Mouse (Mus musculus) kidney, embryonic 14.5 days (tissue): ENCODE measurements around the gene Vwf. TPM values are rescaled to one million over a fixed set of nuclear protein-coding genes. Genes with fewer than 3 reads are reported as not detected.

Experiments used
- ATAC-seq: fragments of 200-750 bp; cut with Nextera tagmentation; 2 replicates; pipeline ENCODE4 v1.8.0; 2017; ENCODE audit warnings: moderate number of reproducible peaks, mild to moderate bottlenecking, moderate TSS enrichment, moderate library complexity; ENCODE audit not compliant: low FRiP score, low TSS enrichment
- H3K27ac ChIP-seq: fragments of 300-500 bp; sonication (generic); 2 replicates; pipeline ENCODE4 v1.5.1; 2014; ENCODE audit warnings: low read depth, mild to moderate bottlenecking, low read length, moderate library complexity, mixed read lengths
- H3K27me3 ChIP-seq: fragments of 300-500 bp; sonication (generic); 2 replicates; pipeline ENCODE4 v1.6.1; 2014; ENCODE audit warnings: mild to moderate bottlenecking, low read length; ENCODE audit not compliant: control insufficient read depth, insufficient read depth
- H3K36me3 ChIP-seq: fragments of 300-500 bp; sonication (generic); 2 replicates; pipeline ENCODE4 v1.6.1; 2014; ENCODE audit warnings: low read length, mixed read lengths; ENCODE audit not compliant: control insufficient read depth, insufficient read depth
- H3K4me1 ChIP-seq: fragments of 300-500 bp; sonication (generic); 2 replicates; pipeline ENCODE4 v1.6.1; 2014; ENCODE audit warnings: low read length, mixed read lengths; ENCODE audit not compliant: control insufficient read depth, insufficient read depth
- H3K4me2 ChIP-seq: fragments of 300-500 bp; sonication (generic); replicated peaks from 2 replicates; pipeline ENCODE4 v1.6.1; 2014; ENCODE audit warnings: low read depth, mild to moderate bottlenecking, low read length
- H3K4me3 ChIP-seq: fragments of 300-500 bp; sonication (generic); 2 replicates; pipeline ENCODE4 v1.5.1; 2014; ENCODE audit warnings: mild to moderate bottlenecking, low read length
- H3K9ac ChIP-seq: fragments of 300-500 bp; sonication (generic); 2 replicates; pipeline ENCODE4 v1.6.1; 2014; ENCODE audit warnings: low read depth, mild to moderate bottlenecking, low read length, moderate library complexity
- H3K9me3 ChIP-seq: fragments of 300-500 bp; sonication (generic); 2 replicates; pipeline ENCODE4 v1.6.1; 2016; ENCODE audit warnings: low read length; ENCODE audit not compliant: control insufficient read depth
- WGBS: fragments of 180-500 bp; shearing (Covaris S2); extraction: QIAGEN DNeasy Blood & Tissue Kit; methylation state at CpG from one replicate; pipeline ENCODE4 v1.1.7; 2014; 5-methylcytosine and 5-hydroxymethylcytosine counted together
- polyA plus RNA-seq: library from polyadenylated mRNA; unstranded; fragments of >200 nt; fragmentation: Nextera tagmentation; extraction: Ambion mirVana; gene quantifications from 2 replicates; pipeline ENCODE4 v1.2.1, GENCODE M21; 2014

The Vwf gene
- polyA plus RNA-seq = 2.4 and 5.2 TPM in 2 replicates

DNA sequence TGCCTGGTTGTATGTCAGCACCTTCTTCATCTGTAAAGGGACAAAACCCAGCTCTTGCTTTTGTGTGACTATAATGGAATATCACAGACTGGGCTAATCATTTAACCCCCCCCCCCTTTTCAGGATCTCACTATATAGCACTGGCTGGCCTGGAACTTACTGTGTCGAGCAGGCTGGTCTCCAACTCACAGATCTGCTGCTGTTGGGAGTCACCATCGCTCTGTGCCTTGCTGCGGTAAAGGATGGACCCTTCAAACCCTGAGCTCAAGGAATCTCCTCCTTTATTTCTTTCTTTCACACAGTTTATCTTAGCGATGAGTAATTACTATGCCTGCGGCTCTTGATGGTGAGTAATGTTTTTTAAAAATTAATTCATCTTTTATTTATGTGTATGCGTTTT is at the start of gene Vwf:
Vwf (plus strand) TSS at position 301 of the 400 bp plus-strand sequence.
- Histone ChIP-seq H3K4me3 (no peak within 1 kb of the TSS), H3K36me3 (no peaks in the 10 kb centered on the region), H3K27me3 (no peaks in the 10 kb centered on the region), H3K9ac (no peak within 1 kb of the TSS), H3K4me2 (no peak within 1 kb of the TSS), H3K4me1 (no peaks in the 10 kb centered on the region), H3K9me3 (no peaks in the 10 kb centered on the region), H3K27ac (no peak within 1 kb of the TSS)
- 92% methylated on average over 6 of the region's 6 CpGs for WGBS
- no peak for ATAC-seq

GRCm38 (mm10) chr6:125498062-125498461 is 48.5 kb upstream of the Vwf start:
- no peak overlapping the region for H3K27ac ChIP-seq

DNA sequence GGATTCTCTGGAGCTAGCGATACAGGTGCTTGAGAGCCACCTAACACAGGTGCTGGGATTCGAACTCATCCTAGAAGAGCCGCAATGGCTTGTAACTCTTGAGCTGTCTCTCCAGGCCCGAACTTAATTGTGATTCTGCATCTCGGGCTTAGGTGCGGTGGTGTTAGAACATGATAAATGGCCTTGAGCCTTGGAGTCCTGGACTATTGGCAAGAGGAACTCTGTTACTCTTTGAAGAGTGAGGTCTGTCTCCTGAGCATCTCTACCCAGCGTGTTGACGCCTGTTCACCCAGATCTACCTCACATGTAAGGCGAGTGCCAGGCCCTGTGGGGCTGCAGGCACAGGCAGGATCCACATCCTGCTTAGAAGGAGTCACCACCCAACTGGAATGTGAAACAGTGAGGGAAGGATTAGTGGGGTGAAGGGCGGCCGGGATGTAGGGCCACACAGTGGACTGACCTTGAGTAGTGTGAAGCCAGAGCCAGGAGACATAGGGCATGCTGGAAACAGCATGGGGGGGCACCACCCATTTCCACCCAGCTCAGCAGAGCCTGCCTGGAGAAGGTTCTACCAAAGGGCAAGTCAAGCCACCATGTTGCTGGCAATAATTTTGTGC is 43.3 kb upstream of the Vwf start:
- Histone ChIP-seq H3K9ac (no peak overlapping the region), H3K4me3 (no peak overlapping the region), H3K27ac (no peak overlapping the region), H3K4me2 (no peak overlapping the region), H3K9me3 (no peaks in the 10 kb centered on the region), H3K27me3 (no peaks in the 10 kb centered on the region), H3K4me1 (no peaks in the 10 kb centered on the region), H3K36me3 (no peaks in the 10 kb centered on the region)
- no peak for ATAC-seq
- WGBS = 93% methylated on average over 11 of the region's 11 CpGs

More at GRCm38 (mm10) chr6:125498062-125498461, 48.5 kb upstream of the Vwf start:
- H3K9me3 ChIP-seq = no peaks in the 10 kb centered on the region
- no peaks in the 10 kb centered on the region for H3K36me3 ChIP-seq
- H3K27me3 ChIP-seq = peaks cover 6% of the 10 kb centered on the region; the same call in 1 of the 2 replicates
- H3K4me1 ChIP-seq = 0 out of 2 replicates have a peak, but pooled peaks cover 3% of the 10 kb centered on the region
- H3K9ac ChIP-seq = no peak overlapping the region
- 41% methylated on average over 5 of the region's 5 CpGs for WGBS
- ATAC-seq = no peak
- H3K4me3 ChIP-seq = no peak overlapping the region
- H3K4me2 ChIP-seq = no peak overlapping the region

DNA sequence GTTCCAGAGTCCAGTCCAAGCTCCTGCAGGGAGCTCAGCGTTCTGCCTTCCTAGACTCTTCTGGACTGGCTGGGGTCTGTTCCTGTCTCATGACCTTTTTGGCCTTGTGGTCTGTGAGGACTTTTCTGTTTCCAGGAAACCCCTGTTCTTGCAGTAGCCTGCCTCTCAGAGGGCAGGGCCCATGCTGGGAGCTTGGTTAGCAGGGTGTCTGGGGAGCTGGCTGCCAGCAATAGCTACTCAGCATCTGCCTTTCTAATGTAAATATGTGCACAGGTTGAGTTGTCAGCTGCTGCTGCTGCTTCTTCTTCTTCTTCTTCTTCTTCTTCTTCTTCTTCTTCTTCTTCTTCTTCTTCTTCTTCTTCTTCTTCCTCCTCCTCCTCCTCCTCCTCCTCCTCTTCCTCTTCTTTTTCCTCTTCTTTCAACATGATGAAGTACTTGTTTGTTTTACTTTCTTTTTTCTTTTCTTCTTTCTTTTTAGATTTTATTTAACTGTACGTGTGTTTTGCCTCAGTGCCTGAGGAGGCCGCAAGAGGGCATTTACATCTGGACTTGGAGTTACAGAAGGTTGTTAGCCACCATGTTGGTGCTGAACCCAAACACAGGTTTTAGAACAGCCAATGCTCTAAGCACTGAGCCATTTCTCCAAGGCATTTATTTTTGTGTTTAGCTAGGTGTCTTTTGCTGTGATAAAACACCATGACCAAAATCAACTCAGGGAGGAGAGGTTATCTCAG is 41.8 kb upstream of the Vwf start:
- H3K9ac ChIP-seq = no peak overlapping the region
- H3K9me3 ChIP-seq = no peaks in the 10 kb centered on the region
- no peaks in the 10 kb centered on the region for H3K4me1 ChIP-seq
- 36% methylated on average over 3 of the region's 3 CpGs for WGBS
- H3K27ac ChIP-seq = no peak overlapping the region
- ATAC-seq = no peak
- no peaks in the 10 kb centered on the region for H3K27me3 ChIP-seq
- H3K4me2 ChIP-seq = no peak overlapping the region
- H3K4me3 ChIP-seq = no peak overlapping the region
- no peaks in the 10 kb centered on the region for H3K36me3 ChIP-seq

GRCm38 (mm10) chr6:125506427-125506826 is 40.1 kb upstream of the Vwf start:
- H3K4me1 ChIP-seq = no peaks in the 10 kb centered on the region
- WGBS = 86% methylated on average over 4 of the region's 4 CpGs
- ATAC-seq = no peak

GRCm38 (mm10) chr6:125509783-125510182 is 36.8 kb upstream of the Vwf start:
- H3K4me1 ChIP-seq = peaks cover under 1% of the 10 kb centered on the region; the same call in 1 of the 2 replicates
- H3K27ac ChIP-seq = no peak overlapping the region
- no peaks in the 10 kb centered on the region for H3K27me3 ChIP-seq
- 90% methylated on average over 3 of the region's 3 CpGs for WGBS
- no peak overlapping the region for H3K4me3 ChIP-seq
- H3K9ac ChIP-seq = no peak overlapping the region
- no peak overlapping the region for H3K4me2 ChIP-seq
- no peaks in the 10 kb centered on the region for H3K36me3 ChIP-seq
- no peaks in the 10 kb centered on the region for H3K9me3 ChIP-seq
- no peak for ATAC-seq

More at GRCm38 (mm10) chr6:125506427-125506826, 40.1 kb upstream of the Vwf start:
- no peak overlapping the region for H3K4me2 ChIP-seq
- no peaks in the 10 kb centered on the region for H3K9me3 ChIP-seq
- H3K27me3 ChIP-seq = no peaks in the 10 kb centered on the region
- H3K27ac ChIP-seq = no peak overlapping the region
- H3K9ac ChIP-seq = no peak overlapping the region
- H3K4me3 ChIP-seq = no peak overlapping the region
- no peaks in the 10 kb centered on the region for H3K36me3 ChIP-seq

- no peak for ATAC-seq
These were observed 35.9 kb upstream of the Vwf start for GRCm38 (mm10) chr6:125510645-125511044.

DNA sequence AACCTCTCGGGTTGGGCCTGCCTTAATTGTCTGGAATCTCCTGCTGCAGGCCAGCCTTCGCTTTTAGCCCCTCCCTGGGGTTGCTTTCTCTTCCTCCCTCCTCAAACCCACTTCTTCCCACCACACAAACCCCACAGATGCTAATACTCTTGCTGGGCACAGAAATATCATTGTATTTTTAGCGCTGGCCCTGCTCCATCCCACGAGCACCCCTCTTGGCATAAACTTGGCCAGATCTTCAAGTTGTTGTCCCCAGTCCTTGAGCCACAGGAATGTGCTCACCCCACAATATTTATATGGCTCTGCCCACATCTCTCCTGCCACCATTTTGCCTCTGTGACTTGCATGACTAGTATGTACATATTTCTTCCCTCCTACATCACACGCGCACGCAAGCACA is 35.4 kb upstream of the Vwf start:
- H3K9ac ChIP-seq = no peak overlapping the region
- H3K4me1 ChIP-seq = peaks cover 11% of the 10 kb centered on the region; the same call in 1 of the 2 replicates
- H3K4me3 ChIP-seq = no peak overlapping the region
- no peaks in the 10 kb centered on the region for H3K27me3 ChIP-seq
- no peaks in the 10 kb centered on the region for H3K36me3 ChIP-seq
- ATAC-seq = no peak
- no peak overlapping the region for H3K4me2 ChIP-seq
- no peak overlapping the region for H3K27ac ChIP-seq
- no peaks in the 10 kb centered on the region for H3K9me3 ChIP-seq
- WGBS = 84% methylated on average over 7 of the region's 7 CpGs

More at GRCm38 (mm10) chr6:125510645-125511044, 35.9 kb upstream of the Vwf start:
- no peak overlapping the region for H3K4me2 ChIP-seq
- no peaks in the 10 kb centered on the region for H3K27me3 ChIP-seq
- H3K4me3 ChIP-seq = no peak overlapping the region
- no peak overlapping the region for H3K27ac ChIP-seq
- H3K4me1 ChIP-seq = peaks cover 7% of the 10 kb centered on the region; the same call in 1 of the 2 replicates
- H3K36me3 ChIP-seq = no peaks in the 10 kb centered on the region
- no peaks in the 10 kb centered on the region for H3K9me3 ChIP-seq
- H3K9ac ChIP-seq = no peak overlapping the region

DNA sequence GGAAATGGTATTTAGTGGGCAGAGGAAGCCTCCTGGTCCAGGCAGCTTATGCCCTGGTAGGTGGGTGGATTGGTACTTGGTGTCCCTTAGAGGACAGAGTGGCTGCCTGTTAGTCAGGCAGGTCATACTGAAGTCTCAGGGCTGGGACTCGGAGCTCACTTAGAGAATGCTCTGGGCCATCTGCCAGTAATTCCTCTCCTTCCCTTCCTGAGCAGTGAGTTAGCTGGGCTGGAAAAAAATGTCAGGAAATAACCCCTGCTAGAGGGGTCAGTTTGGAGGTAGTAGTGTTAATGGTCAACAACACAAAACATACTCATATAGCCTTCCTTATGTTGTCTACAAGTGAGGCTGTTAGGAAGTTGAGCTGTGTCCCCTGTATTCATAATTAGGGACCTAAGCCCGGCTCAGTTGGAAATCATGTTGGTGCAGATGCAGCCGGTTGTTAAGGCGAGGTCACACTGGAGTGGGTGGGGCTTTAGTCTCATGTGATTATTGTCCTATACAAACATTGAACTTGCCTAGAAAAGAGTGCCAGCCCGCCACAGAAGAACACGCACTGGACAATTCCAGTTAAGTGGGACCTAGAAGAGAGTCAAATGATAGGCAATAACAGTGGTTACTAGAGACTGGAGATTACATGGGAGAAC is 33.5 kb upstream of the Vwf start:
- Histone ChIP-seq H3K9me3 (no peaks in the 10 kb centered on the region), H3K36me3 (no peaks in the 10 kb centered on the region), H3K27me3 (no peaks in the 10 kb centered on the region), H3K9ac (no peak overlapping the region), H3K4me2 (no peak overlapping the region), H3K27ac (no peak overlapping the region), H3K4me3 (no peak overlapping the region), H3K4me1 (peaks cover 11% of the 10 kb centered on the region; the same call in 1 of the 2 replicates)
- ATAC-seq = peak; percentile 50
- 49% methylated on average over 6 of the region's 6 CpGs for WGBS
